Mouse (Mus musculus): ENCODE results near the gene Radil.

GRCm38 (mm10) chr5:142462641-142462948 is 88.3 kb downstream of the Radil start:
- TF ChIP-seq CTCF (IDR thresholded peaks at IDR 0.05; ENCODE audit: insufficient read depth, low read depth, low read length), result no peak
- no peak for TF ChIP-seq POLR2A (IDR thresholded peaks at IDR 0.05; ENCODE audit: insufficient read depth, low read depth, low read length)

Data from olfactory bulb, adult 2 months (tissue).